Mouse (Mus musculus) megakaryocyte, embryonic 14.5 days (primary cell): ENCODE data around the gene Lsm14b.
A peak's percentile ranks its signal among the peaks of the same experiment; 100 is the strongest.

Experiments used
- FLI1 ChIP-seq: IDR thresholded peaks from 2 replicates; pipeline ENCODE4 v1.6.1; 2012; ENCODE audit warnings: low read length, inconsistent platforms, mixed read lengths
- GATA1 ChIP-seq: IDR thresholded peaks from 3 replicates; pipeline ENCODE4 v1.6.1; 2012; ENCODE audit warnings: mixed read lengths, low read length, inconsistent platforms, borderline replicate concordance

GRCm38 (mm10) chr2:180070481-180071453 lies 46.0 kb downstream of the Lsm14b start, which contains the start of gene Mtg2:
- TF ChIP-seq GATA1 (no peak), FLI1 (peak; percentile 62; the same call in 1 of the 2 replicates)
